Mouse (Mus musculus): ENCODE measurements around the gene Pdrg1. TPM values are rescaled to one million over a fixed set of nuclear protein-coding genes. Genes with fewer than 3 reads are reported as not detected.

The Pdrg1 gene
- polyA plus RNA-seq, 1 experiment from 2014 or later = 101 TPM

DNA sequence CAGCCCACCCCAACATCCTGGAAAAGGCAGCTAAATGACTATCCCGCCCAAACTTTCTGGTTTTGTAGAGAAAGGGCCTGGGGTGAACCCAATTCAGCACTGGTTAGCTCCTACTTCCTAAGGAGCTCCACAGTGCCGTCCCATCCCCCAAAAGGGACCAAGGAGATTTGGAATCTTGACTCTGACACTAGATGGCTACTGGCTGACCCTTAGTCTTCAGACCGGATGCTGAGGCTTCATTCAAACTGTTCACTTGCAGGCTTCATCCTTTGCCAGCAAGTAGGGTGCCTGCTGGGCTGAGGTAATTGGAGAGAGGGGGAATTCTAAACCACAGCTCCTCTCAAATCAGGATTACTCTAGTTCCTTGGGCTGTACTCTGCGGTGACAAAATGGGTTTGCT lies 17.7 kb upstream of the Pdrg1 start:
- no peak overlapping the region for H3K4me3 ChIP-seq (ENCODE audit: low read length)
- 18% methylated on average over 4 of the region's 4 CpGs for WGBS

DNA sequence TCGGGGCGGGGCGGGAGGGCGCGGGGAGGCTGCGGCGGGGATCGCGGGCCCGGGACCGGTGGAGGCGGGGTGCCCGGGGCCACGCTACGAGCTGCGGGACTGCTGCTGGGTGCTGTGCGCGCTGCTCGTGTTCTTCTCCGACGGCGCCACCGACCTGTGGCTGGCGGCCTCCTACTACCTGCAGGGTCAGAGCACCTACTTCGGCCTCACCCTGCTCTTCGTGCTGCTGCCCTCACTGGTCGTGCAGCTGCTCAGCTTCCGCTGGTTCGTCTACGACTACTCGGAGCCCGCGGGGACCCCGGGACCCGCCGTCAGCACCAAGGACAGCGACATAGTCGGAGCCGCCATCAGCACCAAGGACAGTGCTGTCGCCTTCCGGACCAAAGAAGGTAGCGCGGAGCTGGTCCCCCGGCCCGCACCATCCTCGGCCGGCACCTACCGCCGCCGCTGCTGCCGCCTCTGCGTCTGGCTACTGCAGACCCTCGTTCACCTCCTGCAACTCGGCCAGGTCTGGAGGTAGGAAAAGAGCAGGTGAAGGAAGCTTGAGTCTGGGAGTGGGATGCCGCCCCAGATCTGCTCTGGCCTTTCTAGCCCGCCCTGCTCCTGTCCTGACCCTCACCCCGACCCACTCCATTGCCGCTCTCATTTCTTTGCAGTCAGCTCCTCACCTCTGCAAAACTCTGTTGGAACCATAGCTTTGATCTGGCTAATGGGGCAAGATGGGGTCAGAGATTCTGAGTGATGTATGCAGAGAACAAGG lies 17.0 kb upstream of the Pdrg1 start:
- H3K27ac ChIP-seq (ENCODE audit: low read length) = no peak overlapping the region
- peaks cover 4% of the 10 kb centered on the region; the same call in 1 of the 2 replicates for H3K4me1 ChIP-seq (replicated peaks; ENCODE audit: control insufficient read depth, insufficient read depth, low read length)
- H3K4me3 ChIP-seq (ENCODE audit: low read length) = peak overlapping the region; percentile 48
- peak; percentile 80 for ATAC-seq (ENCODE audit: low read depth)
- no peaks in the 10 kb centered on the region for H3K9me3 ChIP-seq (ENCODE audit: control insufficient read depth, low read length)
- no peak overlapping the region for H3K9ac ChIP-seq (ENCODE audit: low read length)
- H3K4me2 ChIP-seq (ENCODE audit: low read depth, low read length) = peak overlapping the region; percentile 72
- H3K36me3 ChIP-seq (ENCODE audit: control insufficient read depth, insufficient read depth, low read length) = no peaks in the 10 kb centered on the region
- 3% methylated on average over 36 of the region's 58 CpGs for WGBS
- peaks cover 36% of the 10 kb centered on the region for H3K27me3 ChIP-seq (ENCODE audit: control insufficient read depth, insufficient read depth, low read depth, low read length)

More for the DNA sequence above, 17.7 kb upstream of the Pdrg1 start:
- H3K9me3 ChIP-seq (ENCODE audit: control insufficient read depth, low read length) = no peaks in the 10 kb centered on the region
- ATAC-seq (ENCODE audit: low read depth) = no peak
- peaks cover 36% of the 10 kb centered on the region for H3K27me3 ChIP-seq (ENCODE audit: control insufficient read depth, insufficient read depth, low read depth, low read length)
- H3K4me2 ChIP-seq (ENCODE audit: low read depth, low read length) = no peak overlapping the region
- H3K4me1 ChIP-seq (replicated peaks; ENCODE audit: control insufficient read depth, insufficient read depth, low read length) = peaks cover 4% of the 10 kb centered on the region; the same call in 1 of the 2 replicates
- no peak overlapping the region for H3K9ac ChIP-seq (ENCODE audit: low read length)
- H3K36me3 ChIP-seq (ENCODE audit: control insufficient read depth, insufficient read depth, low read length) = no peaks in the 10 kb centered on the region
- H3K27ac ChIP-seq (ENCODE audit: low read length) = no peak overlapping the region

DNA sequence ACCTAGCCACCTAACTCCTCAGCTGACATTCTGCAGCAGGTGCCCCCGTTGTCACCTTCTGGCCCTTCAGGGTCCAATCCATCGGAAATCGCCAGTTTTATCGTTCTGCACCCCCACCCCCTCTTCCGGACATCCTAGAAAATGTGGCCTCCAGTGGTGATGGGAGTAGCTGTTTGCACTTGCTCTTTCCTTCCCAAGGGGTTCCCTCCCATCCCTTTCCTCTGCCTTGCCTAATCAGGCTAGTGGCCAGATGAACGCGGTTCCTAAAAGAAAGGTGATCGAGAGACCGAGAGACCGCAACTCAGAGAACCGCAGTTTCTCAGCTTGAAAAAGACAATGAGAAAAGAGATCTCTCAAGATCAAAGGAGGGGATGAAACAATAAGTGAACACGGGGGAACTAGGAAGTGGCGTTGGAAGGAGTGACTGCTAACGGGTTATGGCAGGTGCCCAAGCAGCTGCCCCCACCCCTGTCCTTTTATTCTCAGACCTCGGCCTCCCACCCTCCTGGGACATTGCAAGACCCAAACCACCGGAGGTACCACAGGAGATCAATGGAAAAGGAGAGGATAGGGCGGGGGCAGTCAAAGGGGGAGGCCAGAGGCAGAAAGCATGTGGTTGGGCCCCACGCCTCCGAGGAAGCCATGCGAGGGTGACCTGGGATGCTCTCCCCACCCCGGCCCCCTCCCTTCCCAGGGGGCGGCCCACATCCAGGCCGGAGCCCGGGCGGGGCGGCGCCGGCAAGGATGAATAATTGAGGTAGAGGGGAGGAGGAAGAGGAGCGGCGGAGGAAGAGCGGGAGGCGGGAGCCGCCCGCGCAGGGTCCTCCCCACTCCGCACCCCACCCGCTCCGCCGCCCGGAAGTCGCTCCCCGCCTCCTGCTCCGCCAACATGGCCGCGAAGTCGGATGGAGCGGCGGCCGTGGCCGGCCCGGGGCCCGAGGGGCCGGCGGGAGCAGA lies 16.2 kb upstream of the Pdrg1 start, which contains the start of gene Xkr7:
Xkr7 (plus strand) TSS at position 727 of the 957 bp plus-strand sequence.
- 5% methylated on average over 36 of the region's 54 CpGs for WGBS
- H3K36me3 ChIP-seq (ENCODE audit: control insufficient read depth, insufficient read depth, low read length) = no peaks in the 10 kb centered on the region
- peaks cover 34% of the 10 kb centered on the region for H3K27me3 ChIP-seq (ENCODE audit: control insufficient read depth, insufficient read depth, low read depth, low read length)
- H3K9ac ChIP-seq (ENCODE audit: low read length) = no peak within 1 kb of the TSS
- H3K27ac ChIP-seq (ENCODE audit: low read length) = no peak within 1 kb of the TSS
- H3K9me3 ChIP-seq (ENCODE audit: control insufficient read depth, low read length) = no peaks in the 10 kb centered on the region
- peak within 1 kb of the TSS; percentile 48 for H3K4me3 ChIP-seq (ENCODE audit: low read length)
- peaks cover 4% of the 10 kb centered on the region; the same call in 1 of the 2 replicates for H3K4me1 ChIP-seq (replicated peaks; ENCODE audit: control insufficient read depth, insufficient read depth, low read length)
- H3K4me2 ChIP-seq (ENCODE audit: low read depth, low read length) = peak within 1 kb of the TSS; percentile 72
- peak; percentile 28; the same call in 1 of the 2 replicates for ATAC-seq (ENCODE audit: low read depth)

DNA sequence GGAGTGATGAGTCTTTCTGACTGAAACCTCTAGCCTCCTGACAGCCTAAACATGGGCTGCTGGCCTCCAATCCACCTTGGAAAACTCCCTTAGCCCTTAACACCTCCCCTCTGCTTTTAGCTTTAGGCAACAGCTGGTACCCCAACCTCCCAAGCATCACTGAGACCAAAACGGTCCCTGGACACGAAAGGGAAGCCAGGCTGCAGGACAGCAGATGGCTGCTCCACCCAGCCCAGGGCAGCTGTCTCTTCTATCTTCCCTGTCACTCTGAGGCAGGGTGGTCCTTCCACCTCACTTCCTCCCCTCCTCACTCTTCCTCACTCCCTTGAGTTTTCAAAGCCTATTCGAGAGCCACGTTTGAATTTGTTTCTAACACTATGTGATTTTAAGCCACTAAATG lies 15.2 kb upstream of the Pdrg1 start:
- Histone ChIP-seq H3K4me1 (replicated peaks; ENCODE audit: control insufficient read depth, insufficient read depth, low read length) (peaks cover 4% of the 10 kb centered on the region; the same call in 1 of the 2 replicates), H3K4me2 (ENCODE audit: low read depth, low read length) (no peak overlapping the region), H3K9me3 (ENCODE audit: control insufficient read depth, low read length) (no peaks in the 10 kb centered on the region), H3K27me3 (ENCODE audit: control insufficient read depth, insufficient read depth, low read depth, low read length) (peaks cover 32% of the 10 kb centered on the region), H3K27ac (ENCODE audit: low read length) (no peak overlapping the region), H3K36me3 (ENCODE audit: control insufficient read depth, insufficient read depth, low read length) (no peaks in the 10 kb centered on the region), H3K4me3 (ENCODE audit: low read length) (no peak overlapping the region), H3K9ac (ENCODE audit: low read length) (no peak overlapping the region)
- WGBS = 23% methylated on average over 4 of the region's 4 CpGs
- no peak for ATAC-seq (ENCODE audit: low read depth)

DNA sequence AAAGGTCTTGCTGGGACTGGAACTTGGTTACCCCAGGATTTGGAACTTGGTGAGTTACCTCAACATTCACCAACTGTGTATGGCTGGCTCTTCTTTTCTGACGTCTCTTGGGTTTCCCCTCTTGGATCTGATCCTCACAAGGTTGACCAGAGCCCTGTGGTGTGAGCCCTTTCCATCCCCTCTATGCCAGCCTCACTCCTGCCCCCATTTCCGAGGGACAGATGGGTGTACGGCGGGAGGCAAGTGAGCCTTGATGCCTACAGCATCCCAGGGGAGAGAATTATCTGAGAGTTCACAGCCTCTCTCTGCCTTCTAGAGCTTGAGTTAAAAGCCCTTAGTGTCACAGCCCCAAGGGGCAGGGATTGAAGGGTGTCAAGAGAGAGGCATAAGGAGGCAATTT lies 12.3 kb upstream of the Pdrg1 start:
- no peak overlapping the region for H3K4me3 ChIP-seq (ENCODE audit: low read length)
- no peaks in the 10 kb centered on the region for H3K36me3 ChIP-seq (ENCODE audit: control insufficient read depth, insufficient read depth, low read length)
- peaks cover 26% of the 10 kb centered on the region for H3K27me3 ChIP-seq (ENCODE audit: control insufficient read depth, insufficient read depth, low read depth, low read length)
- no peak overlapping the region for H3K9ac ChIP-seq (ENCODE audit: low read length)
- peaks cover 4% of the 10 kb centered on the region; the same call in 1 of the 2 replicates for H3K4me1 ChIP-seq (replicated peaks; ENCODE audit: control insufficient read depth, insufficient read depth, low read length)
- no peak overlapping the region for H3K27ac ChIP-seq (ENCODE audit: low read length)
- H3K9me3 ChIP-seq (ENCODE audit: control insufficient read depth, low read length) = no peaks in the 10 kb centered on the region
- 48% methylated on average over 4 of the region's 4 CpGs for WGBS
- no peak for ATAC-seq (ENCODE audit: low read depth)
- no peak overlapping the region for H3K4me2 ChIP-seq (ENCODE audit: low read depth, low read length)

DNA sequence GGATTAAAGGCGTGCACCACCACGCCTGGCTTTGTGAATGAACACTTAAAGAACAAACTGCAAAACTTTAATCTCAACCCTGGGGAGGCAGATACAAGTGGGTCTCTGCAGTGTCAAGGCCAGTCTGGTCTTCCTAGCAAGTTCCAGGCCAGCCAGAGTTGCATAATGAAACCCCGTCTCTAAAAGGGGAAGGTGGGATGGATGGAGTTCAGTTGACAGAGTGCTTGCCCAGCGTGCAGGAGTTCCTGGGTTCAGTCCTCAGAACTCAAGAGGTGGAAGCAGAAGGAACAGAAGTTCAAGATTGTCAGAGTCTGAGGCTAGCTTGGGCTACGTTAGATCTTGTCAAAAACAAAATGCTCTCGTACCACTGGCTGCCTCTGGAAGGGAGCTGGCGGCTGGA lies 10.8 kb upstream of the Pdrg1 start:
- no peak for ATAC-seq (ENCODE audit: low read depth)
- Histone ChIP-seq H3K9ac (ENCODE audit: low read length) (no peak overlapping the region), H3K27me3 (ENCODE audit: control insufficient read depth, insufficient read depth, low read depth, low read length) (peaks cover 12% of the 10 kb centered on the region), H3K9me3 (ENCODE audit: control insufficient read depth, low read length) (no peaks in the 10 kb centered on the region), H3K4me1 (replicated peaks; ENCODE audit: control insufficient read depth, insufficient read depth, low read length) (no peaks in the 10 kb centered on the region), H3K4me2 (ENCODE audit: low read depth, low read length) (no peak overlapping the region), H3K36me3 (ENCODE audit: control insufficient read depth, insufficient read depth, low read length) (no peaks in the 10 kb centered on the region), H3K4me3 (ENCODE audit: low read length) (no peak overlapping the region), H3K27ac (ENCODE audit: low read length) (no peak overlapping the region)
- WGBS = 77% methylated on average over 7 of the region's 7 CpGs

DNA sequence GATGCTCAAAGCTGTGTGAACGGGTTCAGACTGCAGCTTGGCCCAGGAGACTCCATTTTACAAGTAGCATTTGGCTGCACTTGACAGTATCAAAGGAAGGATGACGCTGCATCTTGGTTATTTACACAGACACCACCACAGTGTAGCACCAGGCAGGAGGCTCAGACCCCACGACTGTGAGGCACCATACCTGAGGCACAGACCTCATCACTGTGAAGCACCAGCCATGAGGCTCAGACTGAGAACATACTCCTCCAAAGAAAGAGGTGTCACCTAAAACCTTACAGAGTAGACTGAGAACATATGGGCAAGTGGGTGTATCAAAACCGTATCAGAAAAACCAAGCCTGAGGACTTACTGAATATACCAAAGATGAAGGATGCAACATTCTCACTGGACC lies 7.6 kb upstream of the Pdrg1 start:
- no peaks in the 10 kb centered on the region for H3K27me3 ChIP-seq (ENCODE audit: control insufficient read depth, insufficient read depth, low read depth, low read length)

DNA sequence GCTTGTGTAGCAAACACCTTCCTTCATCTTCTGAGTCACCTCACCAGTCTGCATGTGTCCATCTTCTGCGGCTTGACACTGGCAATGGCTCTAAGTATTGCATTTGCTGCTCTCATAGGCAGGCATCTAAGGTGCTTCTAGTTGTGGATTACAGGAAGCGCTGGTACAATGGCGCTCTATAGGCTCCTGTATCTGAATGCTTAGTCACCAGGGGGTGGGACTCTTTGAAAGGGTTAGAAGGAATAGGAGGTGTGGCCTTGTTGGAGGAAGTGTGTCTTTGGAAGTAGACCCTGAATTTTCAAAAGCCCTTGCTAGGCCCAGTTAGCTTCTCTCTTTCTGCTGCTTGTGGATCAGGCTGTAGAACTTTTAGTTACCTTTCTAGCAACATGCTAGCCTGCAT lies 5.9 kb upstream of the Pdrg1 start:
- H3K4me3 ChIP-seq (ENCODE audit: low read length) = no peak overlapping the region
- H3K4me1 ChIP-seq (replicated peaks; ENCODE audit: control insufficient read depth, insufficient read depth, low read length) = no peaks in the 10 kb centered on the region
- ATAC-seq (ENCODE audit: low read depth) = no peak
- H3K36me3 ChIP-seq (ENCODE audit: control insufficient read depth, insufficient read depth, low read length) = no peaks in the 10 kb centered on the region
- H3K27me3 ChIP-seq (ENCODE audit: control insufficient read depth, insufficient read depth, low read depth, low read length) = no peaks in the 10 kb centered on the region
- H3K9me3 ChIP-seq (ENCODE audit: control insufficient read depth, low read length) = no peaks in the 10 kb centered on the region
- H3K4me2 ChIP-seq (ENCODE audit: low read depth, low read length) = no peak overlapping the region
- no peak overlapping the region for H3K27ac ChIP-seq (ENCODE audit: low read length)
- no peak overlapping the region for H3K9ac ChIP-seq (ENCODE audit: low read length)
- WGBS = 65% methylated on average over 3 of the region's 3 CpGs

More for the DNA sequence above, 7.6 kb upstream of the Pdrg1 start:
- Histone ChIP-seq H3K4me2 (ENCODE audit: low read depth, low read length) (no peak overlapping the region), H3K36me3 (ENCODE audit: control insufficient read depth, insufficient read depth, low read length) (no peaks in the 10 kb centered on the region), H3K27ac (ENCODE audit: low read length) (no peak overlapping the region), H3K9me3 (ENCODE audit: control insufficient read depth, low read length) (no peaks in the 10 kb centered on the region), H3K4me3 (ENCODE audit: low read length) (no peak overlapping the region), H3K9ac (ENCODE audit: low read length) (no peak overlapping the region), H3K4me1 (replicated peaks; ENCODE audit: control insufficient read depth, insufficient read depth, low read length) (no peaks in the 10 kb centered on the region)
- WGBS = 35% methylated on average over 4 of the region's 4 CpGs
- ATAC-seq (ENCODE audit: low read depth) = no peak

DNA sequence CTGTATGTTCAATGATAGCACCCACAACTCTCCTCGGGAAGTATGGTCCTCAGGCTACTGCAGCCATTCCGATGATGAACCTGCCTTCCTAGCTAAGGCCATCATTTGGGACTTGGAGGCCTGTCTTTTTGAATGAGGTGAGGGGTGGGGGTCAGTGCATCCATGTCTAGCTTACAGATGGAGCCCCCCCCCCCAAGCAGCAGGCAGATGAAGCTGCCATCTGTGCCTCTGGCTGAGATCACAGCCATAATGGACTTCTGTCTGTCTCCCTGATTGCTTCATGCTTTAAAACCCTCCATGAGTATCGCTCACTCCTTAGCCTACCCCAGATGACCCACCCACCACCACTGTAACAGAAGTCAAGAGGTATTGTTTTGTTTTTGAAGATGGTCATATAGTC lies 4.1 kb upstream of the Pdrg1 start:
- no peak overlapping the region for H3K4me2 ChIP-seq (ENCODE audit: low read depth, low read length)
- H3K36me3 ChIP-seq (ENCODE audit: control insufficient read depth, insufficient read depth, low read length) = no peaks in the 10 kb centered on the region
- H3K9me3 ChIP-seq (ENCODE audit: control insufficient read depth, low read length) = no peaks in the 10 kb centered on the region
- H3K27ac ChIP-seq (ENCODE audit: low read length) = no peak overlapping the region
- peaks cover 3% of the 10 kb centered on the region for H3K4me1 ChIP-seq (replicated peaks; ENCODE audit: control insufficient read depth, insufficient read depth, low read length)
- ATAC-seq (ENCODE audit: low read depth) = no peak
- H3K4me3 ChIP-seq (ENCODE audit: low read length) = no peak overlapping the region
- WGBS = 85% methylated on average over 3 of the region's 3 CpGs
- no peaks in the 10 kb centered on the region for H3K27me3 ChIP-seq (ENCODE audit: control insufficient read depth, insufficient read depth, low read depth, low read length)
- no peak overlapping the region for H3K9ac ChIP-seq (ENCODE audit: low read length)

Data from lung, embryonic 16.5 days (tissue).